Mouse (Mus musculus) heart, adult 2 months (tissue): ENCODE measurements around the gene Tcf19. TPM values are rescaled to one million over a fixed set of nuclear protein-coding genes. Genes with fewer than 3 reads are reported as not detected.

ENCODE experiments used
- DNase-seq, 2 experiments: peaks; one replicate each; pipeline ENCODE4 v3.0.0; 2021
- H3K27ac ChIP-seq: fragments of 200-600 bp; 2 replicates; pipeline ENCODE4 v1.8.1; 2022
- H3K27me3 ChIP-seq: fragments of 200-500 bp; 2 replicates; pipeline ENCODE4 v1.6.1; 2012; ENCODE audit warnings: mild to moderate bottlenecking, low read length, inconsistent platforms, mixed read lengths; ENCODE audit not compliant: control insufficient read depth, insufficient read depth
- H3K36me3 ChIP-seq: fragments of 200-500 bp; 2 replicates; pipeline ENCODE4 v1.6.1; 2012; ENCODE audit warnings: low read length, inconsistent platforms; ENCODE audit not compliant: control insufficient read depth, insufficient read depth
- H3K4me1 ChIP-seq: fragments of 200-500 bp; 2 replicates; pipeline ENCODE4 v1.6.1; 2011; ENCODE audit warnings: low read length; ENCODE audit not compliant: control insufficient read depth, insufficient read depth
- H3K4me3 ChIP-seq: fragments of 200-600 bp; 2 replicates; pipeline ENCODE4 v1.8.1; 2022
- H3K79me2 ChIP-seq: fragments of 200-500 bp; replicated peaks from 2 replicates; pipeline ENCODE4 v1.6.1; 2012; ENCODE audit warnings: mild to moderate bottlenecking, inconsistent platforms, low read length, moderate library complexity, mixed read lengths; ENCODE audit not compliant: control insufficient read depth, insufficient read depth
- H3K9ac ChIP-seq: fragments of 200-500 bp; 2 replicates; pipeline ENCODE4 v1.6.1; 2012; ENCODE audit warnings: low read depth, mild to moderate bottlenecking, control low read depth, inconsistent platforms, low read length, mixed read lengths
- CTCF ChIP-seq: fragments of 200-600 bp; IDR thresholded peaks from 2 replicates; pipeline ENCODE4 v1.8.1; 2022; ENCODE audit warnings: antibody characterized with exemption, mild to moderate bottlenecking, moderate library complexity
- EP300 ChIP-seq: fragments of 200-500 bp; IDR thresholded peaks from 2 replicates; pipeline ENCODE4 v1.6.1; 2011; ENCODE audit warnings: low read depth, low read length, control low read depth; ENCODE audit not compliant: insufficient read depth
- POLR2A ChIP-seq: fragments of 200-500 bp; IDR thresholded peaks from 2 replicates; pipeline ENCODE4 v1.6.1; 2011; ENCODE audit warnings: mild to moderate bottlenecking, low read depth, low read length, control low read depth; ENCODE audit not compliant: insufficient read depth
- WGBS: fragments of 180-500 bp; shearing (Covaris S2); methylation state at CpG from one replicate; pipeline ENCODE4 v1.1.7; 2018; 5-methylcytosine and 5-hydroxymethylcytosine counted together
- intact Hi-C: fragments of 180-260 bp; cut with DNase I; formaldehyde crosslinking; loops from one replicate; pipeline ENCODE4 v1.15.1; 2025
- polyA plus RNA-seq: library from polyadenylated mRNA; depleted of rRNA; stranded (reverse); fragments of >200 nt; gene quantifications from 2 replicates; pipeline ENCODE4 v1.2.3, GENCODE M21; 2012
- total RNA-seq, 2 experiments: library from RNA; stranded (reverse); gene quantifications; 2 replicates each; pipeline ENCODE4 v1.2.3; 2021

Gene Tcf19
- total and polyA plus RNA-seq, 3 experiments: 2.0 to 3.0 (median 2.4) TPM

GRCm38 (mm10) chr17:35538476-35538875 lies 21.9 kb upstream of the Tcf19 start:
- TF ChIP-seq EP300 (no peak), CTCF (no peak), POLR2A (no peak)
- Histone ChIP-seq H3K79me2 (no peaks in the 10 kb centered on the region), H3K9ac (no peak overlapping the region), H3K4me3 (no peak overlapping the region), H3K27ac (no peak overlapping the region), H3K36me3 (no peaks in the 10 kb centered on the region), H3K27me3 (no peaks in the 10 kb centered on the region), H3K4me1 (no peaks in the 10 kb centered on the region)
- WGBS: 67% methylated on average over 1 of the region's 1 CpGs
- DNase-seq: no peak
- intact Hi-C loops: no loop called here

- DNase-seq: no peak
- Histone ChIP-seq H3K9ac (no peak overlapping the region), H3K79me2 (no peaks in the 10 kb centered on the region), H3K27me3 (no peaks in the 10 kb centered on the region), H3K4me1 (no peaks in the 10 kb centered on the region), H3K36me3 (no peaks in the 10 kb centered on the region), H3K4me3 (no peak overlapping the region), H3K27ac (no peak overlapping the region)
- intact Hi-C loops: no loop called here
- WGBS: 83% methylated on average over 4 of the region's 4 CpGs
- TF ChIP-seq POLR2A (no peak), EP300 (no peak), CTCF (no peak)
These were observed 20.8 kb upstream of the Tcf19 start for GRCm38 (mm10) chr17:35537421-35537820.

GRCm38 (mm10) chr17:35534343-35534742 lies 17.7 kb upstream of the Tcf19 start:
- Histone ChIP-seq H3K4me3 (peak overlapping the region; percentile 26; the same call in 1 of the 2 replicates), H3K9ac (no peak overlapping the region), H3K36me3 (no peaks in the 10 kb centered on the region), H3K27me3 (no peaks in the 10 kb centered on the region), H3K79me2 (no peaks in the 10 kb centered on the region), H3K4me1 (no peaks in the 10 kb centered on the region), H3K27ac (no peak overlapping the region)
- WGBS: 4% methylated on average over 6 of the region's 6 CpGs
- intact Hi-C loops: loop anchor here (2.0 kb wide), 1 partner anchor 50 kb away; no protein-coding TSS in a partner anchor
- peak; percentile 64 to 73 for DNase-seq
- no peak for TF ChIP-seq POLR2A
- TF ChIP-seq EP300: no peak
- TF ChIP-seq CTCF: peak; percentile 92

DNA sequence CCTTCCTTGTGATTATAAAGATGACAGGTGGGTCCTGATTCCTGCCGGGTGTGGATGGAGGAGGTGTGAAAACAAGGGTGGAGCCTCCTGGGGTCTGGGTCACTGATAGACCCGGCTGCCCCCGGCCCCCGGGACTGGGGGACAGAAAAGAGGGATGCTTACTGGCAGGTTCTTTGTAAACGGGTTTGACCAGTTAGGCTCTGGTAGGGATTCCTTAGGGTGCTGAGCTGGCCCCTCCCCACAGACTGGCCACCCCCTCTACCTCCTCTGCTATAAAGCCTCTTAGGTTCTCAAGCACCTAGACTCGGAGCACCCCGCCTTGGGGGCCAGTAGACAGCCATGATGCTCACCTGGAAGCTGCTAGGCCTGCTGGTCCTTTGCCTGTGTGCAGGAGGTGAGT lies 16.3 kb upstream of the Tcf19 start, which contains the start of gene Psors1c2:
Psors1c2 (plus strand) TSS at position 301 of the 400 bp plus-strand sequence.
- whole genome bisulfite sequencing: 22% methylated on average over 7 of the region's 7 CpGs
- TF ChIP-seq EP300 (no peak), POLR2A (no peak), CTCF (no peak)
- no peaks in the 10 kb centered on the region for H3K79me2 ChIP-seq
- H3K4me1 ChIP-seq: no peaks in the 10 kb centered on the region
- no peak for DNase-seq
- H3K27me3 ChIP-seq: no peaks in the 10 kb centered on the region
- no peaks in the 10 kb centered on the region for H3K36me3 ChIP-seq
- H3K27ac ChIP-seq: no peak within 1 kb of the TSS
- no peak within 1 kb of the TSS for H3K4me3 ChIP-seq
- intact Hi-C loops: no loop called here
- H3K9ac ChIP-seq: no peak within 1 kb of the TSS

DNA sequence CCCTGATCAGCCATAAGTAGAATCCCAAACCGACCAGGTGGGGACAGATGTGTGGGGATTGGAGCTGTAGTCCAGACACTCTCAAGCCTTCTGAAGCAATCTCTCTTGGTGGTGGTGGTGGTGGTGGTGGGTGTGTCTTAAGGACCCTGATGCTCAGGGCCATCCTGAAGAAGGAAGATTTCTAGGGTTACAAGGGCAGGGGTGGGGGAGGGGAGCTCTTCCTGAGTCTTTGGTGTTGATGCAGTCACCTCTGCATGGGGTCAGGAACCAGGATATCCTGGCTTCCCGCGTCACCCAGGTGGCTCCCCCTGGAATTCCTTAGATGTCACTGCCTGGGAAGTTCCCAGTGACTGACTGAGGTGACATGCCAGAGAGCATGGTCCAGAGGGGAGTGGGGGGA lies 15.7 kb upstream of the Tcf19 start:
- Histone ChIP-seq H3K79me2 (no peaks in the 10 kb centered on the region), H3K9ac (no peak overlapping the region), H3K36me3 (no peaks in the 10 kb centered on the region), H3K27me3 (no peaks in the 10 kb centered on the region), H3K4me1 (no peaks in the 10 kb centered on the region), H3K4me3 (no peak overlapping the region), H3K27ac (no peak overlapping the region)
- DNase-seq: no peak
- WGBS: 7% methylated on average over 3 of the region's 3 CpGs
- TF ChIP-seq EP300: no peak
- intact Hi-C loops: no loop called here

DNA sequence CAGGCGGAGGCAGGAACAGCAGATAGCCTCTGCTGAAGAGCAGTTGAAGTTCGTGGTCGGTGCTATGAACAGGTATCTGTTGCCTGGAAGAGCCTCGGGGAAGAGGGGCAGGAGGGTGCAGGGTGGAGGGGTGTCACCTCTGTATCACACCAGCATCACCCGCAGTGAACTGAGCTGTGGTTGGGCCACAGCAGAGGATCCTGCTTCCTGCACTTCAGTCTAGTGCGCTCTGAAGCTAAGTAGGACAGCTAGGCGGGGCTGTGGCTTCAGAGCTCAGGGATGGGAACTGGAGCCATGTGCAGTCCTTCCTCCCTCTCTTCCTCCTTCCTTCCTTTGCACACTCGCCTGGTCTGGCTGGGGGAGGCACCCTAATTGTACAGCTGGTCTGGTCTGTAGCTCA lies 10.0 kb upstream of the Tcf19 start:
- H3K36me3 ChIP-seq: no peaks in the 10 kb centered on the region
- intact Hi-C loops: no loop called here
- no peak for DNase-seq

More for the DNA sequence above, 10.0 kb upstream of the Tcf19 start:
- WGBS: 64% methylated on average over 8 of the region's 8 CpGs
- Histone ChIP-seq H3K27me3 (no peaks in the 10 kb centered on the region), H3K4me3 (no peak overlapping the region), H3K79me2 (no peaks in the 10 kb centered on the region), H3K4me1 (no peaks in the 10 kb centered on the region), H3K9ac (no peak overlapping the region), H3K27ac (no peak overlapping the region)
- TF ChIP-seq EP300: no peak
- TF ChIP-seq CTCF: no peak
- no peak for TF ChIP-seq POLR2A
